Mouse (Mus musculus) lung, postnatal 0 days (tissue): ENCODE data around the gene Ttc16. TPM values are rescaled to one million over a fixed set of nuclear protein-coding genes. Genes with fewer than 3 reads are reported as not detected.

Experiments used
- ATAC-seq: fragments of 200-750 bp; cut with Nextera tagmentation; 2 replicates; pipeline ENCODE4 v1.8.0; 2017; ENCODE audit warnings: moderate library complexity
- DNase-seq: peaks from one replicate; pipeline ENCODE4 v3.0.0-alpha.2; 2016; ENCODE audit warnings: low spot score
- H3K27ac ChIP-seq: fragments of 300-500 bp; sonication (generic); 2 replicates; pipeline ENCODE4 v1.5.1; 2014; ENCODE audit warnings: antibody characterized with exemption, mild to moderate bottlenecking, low read length, mixed read lengths
- H3K27me3 ChIP-seq: fragments of 300-500 bp; sonication (generic); replicated peaks from 2 replicates; pipeline ENCODE4 v1.6.1; 2014; ENCODE audit warnings: low read length, mixed read lengths; ENCODE audit not compliant: insufficient read depth
- H3K36me3 ChIP-seq: fragments of 300-500 bp; sonication (generic); 2 replicates; pipeline ENCODE4 v1.6.1; 2014; ENCODE audit warnings: low read length, mixed read lengths; ENCODE audit not compliant: insufficient read depth
- H3K4me1 ChIP-seq: fragments of 300-500 bp; sonication (generic); 2 replicates; pipeline ENCODE4 v1.6.1; 2014; ENCODE audit warnings: antibody characterized with exemption, low read depth, low read length, mixed read lengths; ENCODE audit not compliant: insufficient read depth
- H3K4me2 ChIP-seq: fragments of 300-500 bp; sonication (generic); replicated peaks from 2 replicates; pipeline ENCODE4 v1.6.1; 2014; ENCODE audit warnings: low read depth, mild to moderate bottlenecking, low read length, moderate library complexity, mixed read lengths
- H3K4me3 ChIP-seq: fragments of 300-500 bp; sonication (generic); 2 replicates; pipeline ENCODE4 v1.5.1; 2014; ENCODE audit warnings: low read depth, low read length
- H3K9ac ChIP-seq: fragments of 300-500 bp; sonication (generic); replicated peaks from 2 replicates; pipeline ENCODE4 v1.6.1; 2014; ENCODE audit warnings: low read depth, mild to moderate bottlenecking
- H3K9me3 ChIP-seq: fragments of 300-500 bp; sonication (generic); 2 replicates; pipeline ENCODE4 v1.6.1; 2016; ENCODE audit warnings: low read length, mixed read lengths
- CTCF ChIP-seq: IDR thresholded peaks from 2 replicates; pipeline ENCODE4 v1.5.1; 2016; ENCODE audit warnings: antibody characterized with exemption, mild to moderate bottlenecking
- EP300 ChIP-seq: IDR thresholded peaks from 2 replicates; pipeline ENCODE4 v1.6.1; 2016; ENCODE audit warnings: antibody characterized with exemption, mild to moderate bottlenecking, control low read depth
- WGBS: fragments of 180-500 bp; shearing (Covaris S2); extraction: QIAGEN DNeasy Blood & Tissue Kit; methylation state at CpG from one replicate; pipeline ENCODE4 v1.1.7; 2014; 5-methylcytosine and 5-hydroxymethylcytosine counted together
- polyA plus RNA-seq: library from polyadenylated mRNA; unstranded; fragments of >200 nt; fragmentation: Nextera tagmentation; extraction: Ambion mirVana; gene quantifications from 2 replicates; pipeline ENCODE4 v1.2.1, GENCODE M21; 2015

Ttc16 gene
- polyA plus RNA-seq, 1 experiment from 2014 or later = 1.8 TPM

DNA sequence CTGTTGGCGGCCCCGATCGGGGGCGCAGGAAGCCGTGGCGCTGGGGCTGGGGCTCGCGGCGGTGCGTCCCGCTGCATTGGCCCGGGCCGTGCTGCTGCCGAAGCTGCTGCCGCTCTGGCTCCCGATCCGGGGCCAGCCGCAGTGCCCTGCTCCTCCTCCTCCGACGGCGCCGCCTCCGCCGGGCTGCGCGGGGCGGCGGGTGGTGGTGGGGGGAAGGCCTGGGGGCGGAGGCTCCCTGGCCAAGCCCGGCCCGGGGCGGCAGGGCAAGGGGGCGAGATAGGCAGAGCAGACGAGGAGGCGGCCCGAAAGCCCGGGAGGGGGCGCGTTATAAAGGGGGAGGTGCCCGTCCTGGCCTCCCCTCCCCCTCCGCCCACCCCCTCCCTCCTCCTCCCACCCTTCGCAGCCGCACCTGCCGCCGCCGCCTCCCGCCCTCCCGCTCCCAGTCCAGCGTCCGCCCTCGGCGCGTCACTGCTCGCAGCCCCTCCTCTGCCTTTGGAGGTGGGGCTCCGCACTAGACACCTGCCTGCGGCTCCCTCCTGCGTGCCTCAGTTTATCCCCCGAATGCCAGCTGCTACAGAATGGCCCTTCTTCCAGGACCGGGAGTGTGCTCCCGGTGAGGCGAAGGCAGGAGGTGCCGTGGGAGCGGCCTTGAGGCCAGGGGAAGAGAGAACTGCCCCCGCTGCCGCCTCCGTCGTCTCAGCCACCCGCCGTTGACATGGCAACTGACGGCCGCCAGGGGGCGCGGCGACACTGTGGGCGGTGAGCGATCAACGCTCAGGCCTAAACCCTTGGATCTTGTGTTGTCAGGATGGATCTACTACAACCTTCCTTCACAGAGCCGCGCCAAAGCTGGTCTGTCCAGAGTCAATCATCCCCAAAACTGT lies 62.3 kb downstream of the Ttc16 start, which contains the start of gene Cdk9:
TSS of gene Cdk9 (minus strand) at position 143 of the 884 bp plus-strand sequence.
- peak; percentile 95 for DNase-seq
- ATAC-seq = peak; percentile 85
- Histone ChIP-seq H3K27ac (peak within 1 kb of the TSS; percentile 96), H3K4me2 (peak within 1 kb of the TSS; percentile 85), H3K36me3 (peaks cover 13% of the 10 kb centered on the region), H3K9me3 (no peaks in the 10 kb centered on the region), H3K4me1 (peaks cover 17% of the 10 kb centered on the region; the same call in 1 of the 2 replicates), H3K9ac (peak within 1 kb of the TSS; percentile 64), H3K27me3 (no peaks in the 10 kb centered on the region), H3K4me3 (peak within 1 kb of the TSS; percentile 90)
- WGBS = under 1% methylated on average over 30 of the region's 79 CpGs
- TF ChIP-seq CTCF (peak; percentile 100), EP300 (no peak)

DNA sequence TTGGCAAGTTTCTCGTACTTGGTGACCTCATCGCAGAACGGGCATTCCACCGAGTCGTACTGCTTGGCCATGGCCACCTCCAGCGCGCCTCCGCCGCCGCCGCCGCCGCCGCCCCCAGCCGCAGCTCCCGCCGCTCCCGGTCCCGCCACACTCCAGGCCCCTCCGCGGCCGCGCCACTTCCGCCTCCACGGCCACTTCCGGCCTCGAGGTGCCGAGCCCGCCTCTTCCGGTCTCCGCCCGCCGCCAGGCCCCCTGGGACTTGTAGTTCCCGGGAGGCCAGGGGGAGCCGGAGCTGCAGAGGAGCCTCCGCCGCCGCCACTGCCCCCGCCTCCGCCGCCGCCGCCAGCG lies 62.9 kb downstream of the Ttc16 start:
- H3K36me3 ChIP-seq = peaks cover 18% of the 10 kb centered on the region
- peak overlapping the region; percentile 96 for H3K27ac ChIP-seq
- H3K9ac ChIP-seq = peak overlapping the region; percentile 64
- no peaks in the 10 kb centered on the region for H3K9me3 ChIP-seq
- peaks cover 17% of the 10 kb centered on the region; the same call in 1 of the 2 replicates for H3K4me1 ChIP-seq
- TF ChIP-seq CTCF (no peak), EP300 (no peak)
- under 1% methylated on average over 15 of the region's 44 CpGs for WGBS
- H3K27me3 ChIP-seq = no peaks in the 10 kb centered on the region
- DNase-seq (peak; percentile 95), ATAC-seq (peak; percentile 91)
- peak overlapping the region; percentile 85 for H3K4me2 ChIP-seq
- H3K4me3 ChIP-seq = peak overlapping the region; percentile 90

DNA sequence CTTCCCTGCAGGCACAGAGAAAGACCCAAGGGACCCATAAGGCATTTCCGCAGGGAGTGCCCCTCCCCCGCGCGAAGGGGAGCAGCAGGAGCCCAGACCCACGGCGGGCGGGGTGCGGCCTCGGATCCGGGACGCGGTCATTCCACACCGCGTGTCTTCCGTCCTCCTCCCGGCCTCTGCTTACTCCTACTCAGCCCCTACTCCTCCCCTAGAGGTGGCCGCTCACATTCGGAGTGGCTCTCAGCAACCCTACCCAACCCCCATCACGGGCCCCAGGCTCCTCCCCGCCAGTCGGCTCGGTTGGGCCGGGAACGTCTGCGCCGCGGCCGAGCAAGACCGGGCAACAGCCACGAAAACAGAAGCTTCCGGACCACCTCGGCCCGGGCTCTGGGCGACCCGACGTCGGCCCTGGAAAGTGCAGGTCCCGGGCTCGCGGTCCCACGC lies 63.3 kb downstream of the Ttc16 start:
- WGBS = 3% methylated on average over 34 of the region's 41 CpGs
- Histone ChIP-seq H3K4me2 (peak overlapping the region; percentile 85), H3K9me3 (no peaks in the 10 kb centered on the region), H3K27me3 (no peaks in the 10 kb centered on the region), H3K36me3 (peaks cover 18% of the 10 kb centered on the region), H3K9ac (peak overlapping the region; percentile 64), H3K27ac (peak overlapping the region; percentile 96), H3K4me1 (peaks cover 17% of the 10 kb centered on the region; the same call in 1 of the 2 replicates), H3K4me3 (peak overlapping the region; percentile 90)
- ATAC-seq (peak; percentile 53), DNase-seq (peak; percentile 85)
- TF ChIP-seq CTCF (peak; percentile 17), EP300 (no peak)

DNA sequence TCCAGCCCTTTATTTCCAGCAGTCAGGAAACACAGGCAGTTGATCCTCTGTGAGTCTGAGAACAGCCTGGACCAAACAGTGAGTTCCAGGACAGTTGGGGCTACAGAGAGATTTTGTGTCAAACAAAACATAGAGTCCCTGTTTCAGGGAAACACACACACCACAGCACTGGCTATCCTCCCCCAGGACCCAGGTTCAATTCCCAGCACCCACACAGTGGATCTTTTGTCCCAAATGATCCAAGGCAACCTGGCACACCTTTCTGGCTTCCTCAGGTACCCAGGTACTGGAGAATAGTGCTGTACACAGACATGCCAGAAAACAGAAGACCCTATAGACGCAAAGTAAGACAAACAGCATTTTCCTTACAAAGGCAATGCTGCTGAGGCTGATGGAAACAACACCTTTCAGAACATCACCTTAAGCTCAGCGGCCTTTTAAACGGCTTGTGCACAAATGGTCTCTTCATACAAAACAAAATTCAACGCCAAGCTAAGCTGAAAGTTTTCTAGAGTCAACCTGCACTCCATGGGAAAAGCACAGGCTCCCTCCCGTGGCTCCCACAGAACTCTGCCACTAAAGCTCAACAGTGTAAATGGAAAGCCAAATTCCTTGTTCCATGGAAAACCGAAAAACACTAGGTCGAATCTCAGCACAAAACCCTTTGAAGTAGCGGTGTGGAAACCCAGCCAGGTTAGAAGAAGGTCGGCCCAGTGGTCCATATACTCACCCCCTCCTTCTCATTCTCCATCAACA lies 64.0 kb downstream of the Ttc16 start:
- no peak for ATAC-seq
- peak; percentile 40; the same call in 1 of the 2 replicates for TF ChIP-seq CTCF
- TF ChIP-seq EP300 = no peak
- no peaks in the 10 kb centered on the region for H3K27me3 ChIP-seq

DNA sequence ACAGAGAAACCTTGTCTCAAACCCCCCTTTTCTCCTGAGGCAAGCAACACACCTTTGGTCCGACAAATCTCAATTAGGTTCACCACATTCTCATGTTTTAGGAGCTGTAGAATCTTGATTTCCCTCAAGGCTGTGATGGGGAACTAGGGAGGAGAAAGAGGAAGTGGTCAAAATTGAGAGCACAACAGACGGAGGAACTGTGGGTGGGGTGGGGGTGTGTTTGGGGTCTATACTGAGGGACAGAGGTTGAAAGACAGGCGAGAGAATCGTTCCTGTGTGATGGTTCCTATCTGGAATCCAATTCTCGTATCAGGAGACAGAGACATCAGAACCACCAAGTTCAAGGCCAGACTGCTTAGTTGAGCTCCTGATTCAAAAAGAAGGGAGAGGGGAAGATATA lies 65.0 kb downstream of the Ttc16 start:
- TF ChIP-seq CTCF (no peak), EP300 (no peak)
- no peak overlapping the region for H3K27ac ChIP-seq
- 87% methylated on average over 5 of the region's 5 CpGs for WGBS
- no peak overlapping the region for H3K9ac ChIP-seq
- H3K9me3 ChIP-seq = no peaks in the 10 kb centered on the region
- no peak overlapping the region for H3K4me3 ChIP-seq
- ATAC-seq (no peak), DNase-seq (no peak)
- no peak overlapping the region for H3K4me2 ChIP-seq
- peaks cover 27% of the 10 kb centered on the region for H3K36me3 ChIP-seq
- H3K27me3 ChIP-seq = no peaks in the 10 kb centered on the region
- H3K4me1 ChIP-seq = peaks cover 17% of the 10 kb centered on the region; the same call in 1 of the 2 replicates

More for the DNA sequence above, 64.0 kb downstream of the Ttc16 start:
- Histone ChIP-seq H3K9me3 (no peaks in the 10 kb centered on the region), H3K27ac (peak overlapping the region; percentile 96), H3K4me1 (peaks cover 17% of the 10 kb centered on the region; the same call in 1 of the 2 replicates), H3K36me3 (peaks cover 20% of the 10 kb centered on the region), H3K4me3 (peak overlapping the region; percentile 90), H3K9ac (peak overlapping the region; percentile 64), H3K4me2 (peak overlapping the region; percentile 85)
- no peak for DNase-seq
- WGBS = 21% methylated on average over 9 of the region's 9 CpGs
